Mouse (Mus musculus) CH12.LX (cell line): ENCODE measurements around the gene Hspb3. TPM values are rescaled to one million over a fixed set of nuclear protein-coding genes. Genes with fewer than 3 reads are reported as not detected.

Source experiments
- DNase-seq: peaks from one replicate; pipeline ENCODE4 v3.0.0-alpha.2; 2013; ENCODE audit errors: extremely low read depth
- H3K27ac ChIP-seq: 2 replicates; pipeline ENCODE4 v1.5.1; 2012; ENCODE audit warnings: low read depth, mild to moderate bottlenecking, control low read depth, moderate library complexity; ENCODE audit not compliant: insufficient read depth
- H3K27me3 ChIP-seq: replicated peaks from 2 replicates; pipeline ENCODE3; 2012; ENCODE audit warnings: inconsistent platforms
- H3K36me3 ChIP-seq, 2 experiments: replicated peaks in 1 of 2; 2 replicates each; pipeline versions ENCODE3 to v1.6.1; 2012; ENCODE audit warnings: inconsistent platforms in 1 of 2, low read length in 1 of 2, mild to moderate bottlenecking in 1 of 2, mixed read lengths in 1 of 2, moderate library complexity in 1 of 2; ENCODE audit not compliant: control insufficient read depth in 1 of 2, insufficient read depth in 1 of 2
- H3K4me1 ChIP-seq, 2 experiments: 2 replicates each; pipeline ENCODE4 v1.6.1; 2012; ENCODE audit warnings: inconsistent platforms in 1 of 2, moderate library complexity in 1 of 2; ENCODE audit not compliant: insufficient read depth in 2 of 2, control insufficient read depth in 1 of 2
- H3K4me2 ChIP-seq: 2 replicates; pipeline ENCODE4 v1.6.1; 2012; ENCODE audit warnings: low read depth, mild to moderate bottlenecking, control low read depth; ENCODE audit not compliant: poor library complexity, insufficient read depth, severe bottlenecking
- H3K4me3 ChIP-seq, 3 experiments: fragments of 150-350 bp in 1 of 3; sonication (generic) in 1 of 3; replicated peaks in 1 of 3; 2 replicates each; pipeline versions ENCODE3 to v1.5.1; 2011 to 2012; ENCODE audit warnings: low read depth in 2 of 3, low read length in 2 of 3, mild to moderate bottlenecking in 2 of 3, moderate library complexity in 2 of 3, control low read depth in 1 of 3, improper control_type of control experiment in 1 of 3, inconsistent platforms in 1 of 3, mixed read lengths in 1 of 3; ENCODE audit not compliant: poor library complexity in 1 of 3
- H3K79me2 ChIP-seq: replicated peaks from 2 replicates; pipeline ENCODE4 v1.6.1; 2012; ENCODE audit warnings: mild to moderate bottlenecking, moderate library complexity; ENCODE audit not compliant: control insufficient read depth, poor library complexity, insufficient read depth, severe bottlenecking; ENCODE audit errors: extremely low read depth
- H3K9ac ChIP-seq: 2 replicates; pipeline ENCODE4 v1.6.1; 2012; ENCODE audit warnings: low read depth, mild to moderate bottlenecking, control low read depth, moderate library complexity; ENCODE audit not compliant: insufficient read depth
- H3K9me3 ChIP-seq: replicated peaks from 2 replicates; pipeline ENCODE3; 2012; ENCODE audit warnings: low read length, inconsistent platforms, mixed read lengths
- BHLHE40 ChIP-seq: IDR thresholded peaks from 2 replicates; pipeline ENCODE4 v1.6.1; 2011; ENCODE audit warnings: mild to moderate bottlenecking, low read depth, low read length, improper control_type of control experiment
- CHD1 ChIP-seq: IDR thresholded peaks from 2 replicates; pipeline ENCODE4 v1.6.1; 2012; ENCODE audit warnings: low read depth, low read length, improper control_type of control experiment, inconsistent platforms
- CHD2 ChIP-seq: IDR thresholded peaks from 2 replicates; pipeline ENCODE4 v1.6.1; 2011; ENCODE audit warnings: low read length, improper control_type of control experiment
- CTCF ChIP-seq, 2 experiments: IDR thresholded peaks in 1 of 2; conservative IDR thresholded peaks in 1 of 2; 2 replicates each; pipeline ENCODE4 v1.5.1; 2011 to 2012; ENCODE audit warnings: low read depth in 2 of 2, low read length in 2 of 2, improper control_type of control experiment in 1 of 2, inconsistent platforms in 1 of 2, mild to moderate bottlenecking in 1 of 2, moderate library complexity in 1 of 2
- E2F4 ChIP-seq: IDR thresholded peaks from 2 replicates; pipeline ENCODE4 v1.6.1; 2011; ENCODE audit warnings: low read depth, low read length, improper control_type of control experiment; ENCODE audit not compliant: insufficient replicate concordance
- ETS1 ChIP-seq: conservative IDR thresholded peaks from 2 replicates; pipeline ENCODE4 v1.6.1; 2012; ENCODE audit warnings: low read depth, mild to moderate bottlenecking, inconsistent platforms, low read length, improper control_type of control experiment, moderate library complexity
- HCFC1 ChIP-seq: IDR thresholded peaks from 2 replicates; pipeline ENCODE4 v1.6.1; 2012; ENCODE audit warnings: low read depth, mild to moderate bottlenecking, inconsistent platforms, low read length, improper control_type of control experiment
- IRF4 ChIP-seq: IDR thresholded peaks from 2 replicates; pipeline ENCODE4 v1.6.1; 2014; ENCODE audit warnings: low read depth, mild to moderate bottlenecking, inconsistent platforms, low read length, improper control_type of control experiment
- JUND ChIP-seq: conservative IDR thresholded peaks from 2 replicates; pipeline ENCODE4 v1.6.1; 2011; ENCODE audit warnings: low read depth, low read length, improper control_type of control experiment
- KAT2A ChIP-seq: IDR thresholded peaks from 2 replicates; pipeline ENCODE4 v1.6.1; 2012; ENCODE audit warnings: low read length, improper control_type of control experiment, inconsistent platforms; ENCODE audit not compliant: insufficient replicate concordance
- MAFK ChIP-seq: IDR thresholded peaks from 2 replicates; pipeline ENCODE4 v1.6.1; 2011; ENCODE audit warnings: low read length, improper control_type of control experiment; ENCODE audit not compliant: insufficient replicate concordance
- MAX ChIP-seq: IDR thresholded peaks from 2 replicates; pipeline ENCODE4 v1.6.1; 2011; ENCODE audit warnings: low read length, improper control_type of control experiment
- MAZ ChIP-seq: IDR thresholded peaks from 2 replicates; pipeline ENCODE4 v1.6.1; 2012; ENCODE audit warnings: low read depth, mild to moderate bottlenecking, inconsistent platforms, low read length, improper control_type of control experiment, moderate library complexity
- MXI1 ChIP-seq: IDR thresholded peaks from 2 replicates; pipeline ENCODE4 v1.6.1; 2011; ENCODE audit warnings: mild to moderate bottlenecking, low read depth, low read length, improper control_type of control experiment
- NELFE ChIP-seq: IDR thresholded peaks from 2 replicates; pipeline ENCODE4 v1.6.1; 2011; ENCODE audit warnings: low read depth, low read length, improper control_type of control experiment
- NRF1 ChIP-seq: IDR thresholded peaks from 2 replicates; pipeline ENCODE4 v1.6.1; 2014; ENCODE audit warnings: low read depth, mild to moderate bottlenecking, inconsistent platforms, low read length, improper control_type of control experiment, moderate library complexity
- PAX5 ChIP-seq: IDR thresholded peaks from 2 replicates; pipeline ENCODE4 v1.6.1; 2012; ENCODE audit warnings: low read length, inconsistent platforms, mixed read lengths
- POLR2A ChIP-seq: IDR thresholded peaks from 2 replicates; pipeline ENCODE4 v1.6.1; 2011; ENCODE audit warnings: low read depth, mild to moderate bottlenecking, improper control_type of control experiment, low read length
- POLR2AphosphoS2 ChIP-seq: IDR thresholded peaks from 2 replicates; pipeline ENCODE4 v1.6.1; 2011; ENCODE audit warnings: low read depth, low read length, improper control_type of control experiment
- RAD21 ChIP-seq: IDR thresholded peaks from 2 replicates; pipeline ENCODE4 v1.6.1; 2011; ENCODE audit warnings: low read depth, mild to moderate bottlenecking, low read length, improper control_type of control experiment, moderate library complexity
- RCOR1 ChIP-seq: conservative IDR thresholded peaks from 2 replicates; pipeline ENCODE4 v1.6.1; 2012; ENCODE audit warnings: low read depth, mild to moderate bottlenecking, inconsistent platforms, low read length, improper control_type of control experiment
- SIN3A ChIP-seq: IDR thresholded peaks from 2 replicates; pipeline ENCODE4 v1.6.1; 2012; ENCODE audit warnings: low read length, improper control_type of control experiment, inconsistent platforms
- SMC3 ChIP-seq: IDR thresholded peaks from 2 replicates; pipeline ENCODE4 v1.6.1; 2011; ENCODE audit warnings: low read depth, low read length, improper control_type of control experiment
- TBP ChIP-seq: conservative IDR thresholded peaks from 2 replicates; pipeline ENCODE4 v1.6.1; 2011; ENCODE audit warnings: low read depth, low read length, improper control_type of control experiment
- TCF12 ChIP-seq: IDR thresholded peaks from 2 replicates; pipeline ENCODE4 v1.6.1; 2014; ENCODE audit warnings: low read depth, mild to moderate bottlenecking, inconsistent platforms, low read length, improper control_type of control experiment
- USF1 ChIP-seq: IDR thresholded peaks from 2 replicates; pipeline ENCODE4 v1.6.1; 2014; ENCODE audit warnings: low read depth, mild to moderate bottlenecking, inconsistent platforms, low read length, improper control_type of control experiment
- USF2 ChIP-seq: conservative IDR thresholded peaks from 2 replicates; pipeline ENCODE4 v1.6.1; 2011; ENCODE audit warnings: low read depth, low read length, improper control_type of control experiment
- ZC3H11A ChIP-seq: IDR thresholded peaks from 2 replicates; pipeline ENCODE4 v1.6.1; 2012; ENCODE audit warnings: low read depth, mild to moderate bottlenecking, inconsistent platforms, low read length, improper control_type of control experiment
- ZKSCAN1 ChIP-seq: IDR thresholded peaks from 2 replicates; pipeline ENCODE4 v1.6.1; 2012; ENCODE audit warnings: low read depth, inconsistent platforms, low read length, improper control_type of control experiment, borderline replicate concordance
- ZMIZ1 ChIP-seq: IDR thresholded peaks from 2 replicates; pipeline ENCODE4 v1.6.1; 2012; ENCODE audit warnings: low read depth, mild to moderate bottlenecking, inconsistent platforms, low read length, improper control_type of control experiment
- ZNF384 ChIP-seq: IDR thresholded peaks from 2 replicates; pipeline ENCODE4 v1.6.1; 2012; ENCODE audit warnings: low read depth, low read length, improper control_type of control experiment, inconsistent platforms
- dilution Hi-C: fragments of 300-500 bp; cut with MboI; formaldehyde crosslinking; loops from 2 replicates; pipeline ENCODE4 v1.14.3; 2020; ENCODE audit warnings: low sequenced_read_pairs; ENCODE audit not compliant: extremely low pct_unique_long_range_greater_than_20kb, extremely low pct_ligation_motif_present
- in situ Hi-C: fragments of 300-500 bp; cut with MboI; formaldehyde crosslinking; loops from 3 replicates; pipeline ENCODE4 v1.14.3; 2019; ENCODE audit warnings: low sequenced_read_pairs, low pct_ligation_motif_present, low pct_unique_long_range_greater_than_20kb, mixed read lengths
- polyA plus RNA-seq: library from polyadenylated mRNA; unstranded; fragments of >175 nt; gene quantifications from 2 replicates; pipeline ENCODE4 v1.2.1, GENCODE M21; 2012; ENCODE audit warnings: low read depth; ENCODE audit not compliant: insufficient read length
- total RNA-seq, 2 experiments: library from RNA; depleted of rRNA; stranded (reverse); fragments of 300-350 nt in 1 of 2; fragments of >200 nt in 1 of 2; gene quantifications; 2 replicates each; pipeline ENCODE4 v1.2.3; 2012 to 2014

The Hspb3 gene
- total and polyA plus RNA-seq, 3 experiments: not detected

DNA sequence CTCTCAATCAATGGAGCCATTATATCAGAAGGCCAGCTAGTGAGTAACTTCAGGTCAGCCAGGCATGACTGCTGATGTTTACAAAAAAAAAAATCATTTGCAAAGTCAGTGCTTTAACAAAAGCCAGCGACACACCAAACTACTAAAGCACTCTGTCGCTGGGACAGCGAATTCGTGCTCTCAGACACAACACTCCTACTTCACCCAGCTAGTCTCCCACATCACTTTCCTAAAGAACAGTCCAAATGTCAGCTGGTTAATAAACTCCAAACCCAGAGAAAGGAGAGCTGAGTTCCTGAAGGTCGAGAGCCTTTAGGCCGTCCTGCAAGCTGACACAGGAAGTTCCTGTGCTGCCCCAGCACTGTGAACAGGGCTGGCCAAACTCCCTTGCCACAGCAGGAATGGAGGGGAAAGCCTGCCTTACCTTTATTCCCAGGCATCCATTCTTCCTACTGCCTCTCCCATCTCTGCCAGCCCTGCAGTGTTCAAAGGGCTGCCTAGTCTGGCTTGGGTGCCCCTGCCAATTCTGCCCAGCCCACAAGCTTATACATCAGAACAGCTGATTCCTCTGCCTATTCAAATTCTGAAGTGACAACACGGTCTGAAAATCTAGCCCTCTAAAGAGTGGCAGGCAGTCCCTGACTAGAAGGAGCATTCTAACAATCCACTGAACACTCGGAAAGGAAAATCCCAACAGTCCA is 47.4 kb downstream of the Hspb3 start:
- dilution Hi-C loops: no loop called here
- TF ChIP-seq HCFC1 (no peak), RAD21 (no peak), USF2 (no peak), PAX5 (no peak)
- in situ Hi-C loops: loop anchor here (10.0 kb wide), 1 partner anchor 271 kb away; no protein-coding TSS in a partner anchor
- Histone ChIP-seq H3K4me3 (peak overlapping the region; percentile 56 to 66 (median 62)), H3K27ac (peak overlapping the region; percentile 22), H3K4me1 (peaks cover 25 to 56% of the 10 kb centered on the region in 2 experiments), H3K4me2 (peak overlapping the region; percentile 81), H3K79me2 (peaks cover 22% of the 10 kb centered on the region), H3K27me3 (no peaks in the 10 kb centered on the region), H3K9ac (peak overlapping the region; percentile 39), H3K36me3 (peaks cover 0 to 25% of the 10 kb centered on the region in 2 experiments), H3K9me3 (peaks cover 10% of the 10 kb centered on the region)
- no peak for DNase-seq

DNA sequence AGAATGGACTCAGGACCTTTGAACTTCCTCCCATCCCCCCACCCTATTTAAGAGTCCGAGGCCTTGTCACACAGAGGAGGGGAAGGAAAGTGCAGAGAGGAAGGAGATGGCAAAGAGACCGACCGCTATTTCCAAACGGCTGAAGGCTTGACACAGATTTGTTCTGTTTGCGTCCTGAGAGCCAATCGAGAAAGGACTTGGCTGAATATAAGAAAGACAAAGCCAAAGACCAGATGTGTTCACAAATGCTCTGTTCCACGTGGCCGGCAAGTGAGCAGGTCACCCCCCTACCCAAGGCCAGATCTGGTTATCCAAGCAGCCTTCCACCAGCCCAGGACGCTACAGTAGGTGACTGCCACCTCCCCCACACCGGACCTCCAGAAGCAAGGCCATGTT is 47.9 kb downstream of the Hspb3 start:
- Histone ChIP-seq H3K9me3 (peaks cover 10% of the 10 kb centered on the region), H3K27me3 (no peaks in the 10 kb centered on the region), H3K27ac (peak overlapping the region; percentile 30; the same call in 1 of the 2 replicates), H3K36me3 (peaks cover 0 to 25% of the 10 kb centered on the region in 2 experiments), H3K4me2 (peak overlapping the region; percentile 81), H3K4me3 (peak overlapping the region; percentile 56 to 66 (median 62)), H3K9ac (peak overlapping the region; percentile 39), H3K79me2 (peaks cover 23% of the 10 kb centered on the region), H3K4me1 (peaks cover 25 to 62% of the 10 kb centered on the region in 2 experiments)
- dilution Hi-C loops (no loop called here), in situ Hi-C loops (loop anchor here (10.0 kb wide), 1 partner anchor 271 kb away; no protein-coding TSS in a partner anchor)
- peak; percentile 61 for DNase-seq
- TF ChIP-seq MAFK: no peak
- peak; percentile 59 for TF ChIP-seq MXI1
- TF ChIP-seq ZNF384: no peak
- 0 out of 2 replicates have a peak, but pooled peaks have one; percentile 34 for TF ChIP-seq MAX
- TF ChIP-seq CTCF (conservative IDR thresholded peaks at IDR 0.05 in 1 of 2, IDR thresholded peaks at IDR 0.05 in 1 of 2; ENCODE audit: low read depth in 2 of 2, low read length in 2 of 2): no peak
- TF ChIP-seq CHD2: peak; percentile 71
- TF ChIP-seq ZMIZ1: no peak
- TF ChIP-seq SIN3A: no peak
- TF ChIP-seq NRF1: no peak
- no peak for TF ChIP-seq ZKSCAN1
- TF ChIP-seq POLR2A: 0 out of 2 replicates have a peak, but pooled peaks have one; percentile 10
- no peak for TF ChIP-seq POLR2AphosphoS2
- no peak for TF ChIP-seq BHLHE40
- no peak for TF ChIP-seq ZC3H11A
- TF ChIP-seq PAX5: no peak
- no peak for TF ChIP-seq HCFC1
- no peak for TF ChIP-seq USF1
- peak; percentile 69; the same call in 1 of the 2 replicates for TF ChIP-seq TBP
- TF ChIP-seq NELFE: 0 out of 2 replicates have a peak, but pooled peaks have one; percentile 19
- TF ChIP-seq JUND: no peak
- no peak for TF ChIP-seq E2F4
- no peak for TF ChIP-seq IRF4
- TF ChIP-seq ETS1: no peak
- no peak for TF ChIP-seq RCOR1
- no peak; the same call in 1 of the 2 replicates for TF ChIP-seq CHD1
- no peak for TF ChIP-seq SMC3
- no peak for TF ChIP-seq KAT2A
- TF ChIP-seq TCF12: no peak; the same call in 1 of the 2 replicates
- TF ChIP-seq MAZ: 0 out of 2 replicates have a peak, but pooled peaks have one; percentile 38
